Mouse (Mus musculus) spleen, adult 12 weeks (tissue): ENCODE results near the gene Gm42417.
A peak's percentile ranks its signal among the peaks of the same experiment; 100 is the strongest.

Experiments used
- DNase-seq: peaks from one replicate; pipeline ENCODE4 v3.0.0; 2022; ENCODE audit warnings: low spot score

Gene Gm42417

DNA sequence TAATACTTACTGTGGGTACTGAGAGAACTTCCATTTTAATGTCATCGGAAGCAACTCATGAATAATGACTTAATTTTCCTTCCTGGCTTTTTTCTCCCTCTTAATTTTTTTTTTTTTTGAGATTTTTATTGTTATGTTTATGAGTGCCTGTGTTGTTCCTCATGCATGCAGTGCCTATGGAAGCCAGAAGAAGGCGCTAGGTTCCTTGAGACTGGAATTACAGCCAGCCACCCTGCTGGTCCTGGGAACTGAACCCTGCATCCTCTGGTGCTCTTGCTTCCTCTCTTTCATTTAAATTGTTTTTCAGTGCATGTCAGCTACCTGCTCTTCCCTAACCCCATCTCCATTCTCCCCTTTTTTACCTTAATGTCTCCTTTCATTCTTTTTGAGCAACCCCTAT lies 25.5 kb downstream of the Gm42417 start:
- no peak for DNase-seq

DNA sequence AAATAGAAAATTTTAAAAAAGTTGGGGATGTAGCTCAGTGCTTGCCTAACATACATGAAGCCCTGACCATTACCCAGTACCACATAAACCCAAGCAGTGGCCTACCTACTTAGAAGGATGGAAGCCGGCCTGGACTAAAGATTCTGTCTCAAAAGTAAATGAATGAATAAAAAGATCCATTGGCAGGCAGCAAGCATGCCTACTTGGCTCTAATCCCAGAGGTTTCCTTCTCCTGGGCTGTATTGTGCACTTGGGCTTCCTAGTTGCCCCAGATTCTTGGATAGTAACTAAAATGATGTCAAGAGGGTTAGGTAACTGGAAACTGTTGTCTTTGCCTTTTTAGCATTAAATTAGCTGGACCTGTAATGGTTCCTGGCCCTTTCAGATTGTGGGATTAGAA lies 25.9 kb downstream of the Gm42417 start:
- no peak for DNase-seq

DNA sequence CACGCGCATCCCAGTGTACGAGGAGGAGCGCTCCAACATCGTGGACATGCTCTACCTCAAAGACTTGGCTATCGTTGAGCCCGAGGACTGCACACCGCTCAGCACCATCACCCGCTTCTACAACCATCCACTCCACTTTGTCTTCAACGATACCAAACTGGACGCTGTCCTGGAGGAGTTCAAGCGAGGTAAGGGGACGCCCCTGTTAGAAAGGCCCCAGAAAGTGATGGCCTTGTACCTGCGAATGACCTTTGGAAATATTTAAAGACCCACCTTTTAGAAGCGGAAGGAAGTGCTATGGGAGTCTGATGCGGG lies 26.3 kb downstream of the Gm42417 start:
- DNase-seq, result no peak

- DNase-seq, result peak; percentile 23
These were observed 26.9 kb downstream of the Gm42417 start for GRCm38 (mm10) chr1:36512089-36512965.

DNA sequence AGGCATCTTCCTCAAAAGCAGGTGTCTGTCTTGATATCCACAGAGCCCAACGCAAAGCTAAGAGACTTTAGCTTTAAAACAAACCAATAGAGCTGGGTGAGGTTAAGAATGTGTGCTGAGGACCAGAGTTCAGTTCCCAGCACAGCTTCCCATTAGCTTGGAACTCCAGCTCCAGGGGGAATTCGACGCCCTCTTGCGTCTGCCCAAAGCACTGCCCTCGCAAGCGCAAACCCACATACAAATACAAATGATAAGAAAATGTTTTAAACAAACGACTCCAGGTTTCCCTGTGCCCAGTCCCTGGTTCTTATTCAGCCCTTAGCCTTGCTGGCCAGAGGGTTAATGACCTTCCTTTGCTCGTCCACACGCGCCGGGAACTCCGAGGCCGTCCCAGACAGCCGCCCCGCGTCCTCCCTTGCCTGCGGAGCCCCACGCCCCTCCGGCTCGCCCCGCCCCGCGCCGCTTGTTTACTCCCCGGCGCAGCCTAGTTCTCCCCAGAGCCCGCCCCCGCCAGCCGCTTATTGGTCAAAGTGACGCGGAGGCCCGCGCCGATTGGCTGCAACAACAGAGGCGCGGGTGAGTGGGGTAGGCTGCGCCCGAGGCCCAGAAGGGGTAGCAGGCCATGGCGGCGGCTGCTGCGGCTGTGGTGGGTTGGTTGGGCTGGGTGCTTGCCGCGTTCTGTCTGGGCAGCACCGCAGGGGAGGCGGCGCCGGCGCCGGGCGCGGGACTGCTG lies 27.8 kb downstream of the Gm42417 start, which contains the start of gene Cnnm3:
TSS of gene Cnnm3 (plus strand) at position 579 of the 733 bp plus-strand sequence.
- DNase-seq, result peak; percentile 98

- DNase-seq, result no peak
These were observed 31.0 kb downstream of the Gm42417 start for GRCm38 (mm10) chr1:36508238-36508637.

- DNase-seq, result peak; percentile 60
These were observed 38.0 kb downstream of the Gm42417 start for GRCm38 (mm10) chr1:36501261-36501660.

DNA sequence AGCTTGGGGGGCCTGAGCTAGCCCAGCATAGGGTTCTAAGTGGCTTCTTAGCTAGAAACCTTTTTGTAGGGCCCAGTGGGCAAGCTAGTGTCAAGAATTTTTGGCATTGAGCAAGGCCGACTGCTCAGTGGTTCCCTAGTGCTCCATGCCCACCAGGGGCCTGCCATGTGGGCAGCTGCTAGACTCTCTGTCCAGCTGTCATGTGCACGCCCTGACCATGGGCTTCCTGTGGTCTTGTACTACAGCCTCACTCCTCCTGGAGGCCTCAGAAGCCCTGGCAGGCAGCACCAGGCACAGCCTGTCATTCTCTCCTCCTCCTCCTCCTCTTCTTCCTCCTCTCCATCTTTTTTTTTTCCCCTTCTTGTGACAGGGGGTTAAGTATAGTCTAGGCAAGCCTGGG lies 41.9 kb downstream of the Gm42417 start:
- DNase-seq, result no peak

DNA sequence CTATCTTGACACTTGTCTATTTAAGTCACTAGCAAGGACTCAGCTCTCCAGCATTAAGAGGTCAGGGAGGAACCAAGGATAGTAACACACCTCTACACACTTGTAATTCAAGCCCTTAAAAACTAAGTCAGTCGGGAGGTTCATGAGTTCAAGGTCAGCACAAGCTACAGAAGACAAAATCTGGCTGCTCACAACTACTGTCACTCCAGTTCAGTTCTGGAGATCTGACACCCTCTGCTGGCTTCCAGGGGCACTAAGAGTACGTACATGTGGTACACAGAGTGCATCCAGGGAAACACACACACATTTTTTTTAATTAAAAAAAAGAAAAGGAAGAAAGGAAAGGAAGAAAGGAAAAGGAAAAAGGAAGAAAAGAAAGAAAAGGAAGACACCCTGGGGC lies 42.5 kb downstream of the Gm42417 start:
- no peak for DNase-seq

GRCm38 (mm10) chr1:36493299-36493698 lies 45.9 kb downstream of the Gm42417 start:
- DNase-seq, result no peak

DNA sequence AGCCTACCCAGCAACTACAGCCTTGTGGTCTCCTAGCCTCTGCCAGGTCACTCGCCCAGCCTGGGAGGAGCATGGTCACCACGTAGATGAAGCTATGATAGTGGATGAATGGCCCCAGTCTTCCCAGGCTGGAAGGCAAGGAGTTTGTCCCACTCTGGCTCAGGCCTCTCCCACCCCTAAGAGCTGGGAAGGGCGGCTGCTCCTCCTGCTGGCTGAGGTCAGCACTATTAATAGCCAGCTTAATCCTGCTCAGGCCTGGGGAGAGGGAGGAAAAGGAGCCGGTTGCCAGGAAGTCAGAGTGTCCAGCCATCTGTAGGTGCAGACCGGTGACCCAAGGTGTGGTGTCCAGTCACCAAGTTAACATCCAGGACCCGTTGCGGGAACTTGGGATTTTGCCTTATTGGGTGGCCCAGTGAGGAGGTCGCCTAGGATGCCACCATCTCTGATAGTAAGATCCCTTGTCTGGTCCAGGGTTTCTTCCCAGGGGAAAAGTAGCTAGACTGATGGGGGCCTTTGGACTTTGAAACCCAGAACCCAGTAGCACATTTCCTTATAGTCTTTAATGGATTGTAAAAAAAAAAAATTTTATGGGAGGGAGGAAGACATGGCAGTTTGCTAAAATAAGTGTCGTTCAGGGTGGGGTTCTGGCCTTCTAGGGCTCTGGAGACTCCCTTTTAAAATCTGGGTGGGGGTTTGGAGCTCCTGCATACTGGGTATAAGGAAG lies 46.7 kb downstream of the Gm42417 start:
- DNase-seq, result no peak

DNA sequence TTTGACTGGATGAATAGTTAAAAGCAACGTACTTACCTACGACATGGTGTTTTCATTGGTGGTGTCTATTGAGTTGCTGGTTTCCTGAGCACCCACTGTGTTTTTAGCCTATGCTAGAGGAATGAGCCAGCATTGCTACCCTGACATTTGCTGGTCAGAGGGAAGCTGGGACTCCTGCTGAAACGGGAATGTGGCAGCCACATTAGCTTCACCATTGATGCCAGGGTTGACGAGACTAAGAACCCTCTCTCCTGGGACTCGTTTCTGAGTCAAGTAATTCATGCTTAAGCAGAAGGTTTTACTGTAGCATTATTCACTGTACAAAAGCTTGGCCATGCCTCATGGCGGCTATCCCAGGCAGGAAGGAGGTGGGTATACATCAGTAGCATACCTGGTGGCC lies 49.6 kb downstream of the Gm42417 start:
- DNase-seq, result no peak

DNA sequence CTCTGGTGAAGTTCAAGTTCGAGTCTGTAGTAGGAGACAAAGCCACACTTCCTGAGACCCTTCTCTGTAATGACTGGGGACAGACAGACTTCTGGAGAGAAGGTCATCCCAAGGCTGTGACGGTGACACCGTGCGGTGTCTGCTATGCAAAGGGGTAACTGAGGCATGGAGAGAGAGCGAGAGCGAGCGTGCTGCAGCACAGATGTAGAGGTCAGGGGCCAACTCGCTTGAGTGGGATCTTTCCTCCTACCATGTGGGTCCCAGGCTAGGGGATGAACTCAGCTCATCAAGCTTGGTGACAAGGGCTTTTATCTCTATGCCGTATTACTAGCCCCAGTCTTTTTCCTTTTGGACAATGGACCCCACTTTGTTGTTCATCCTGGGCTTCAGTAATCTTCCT lies 52.1 kb downstream of the Gm42417 start:
- no peak for DNase-seq

DNA sequence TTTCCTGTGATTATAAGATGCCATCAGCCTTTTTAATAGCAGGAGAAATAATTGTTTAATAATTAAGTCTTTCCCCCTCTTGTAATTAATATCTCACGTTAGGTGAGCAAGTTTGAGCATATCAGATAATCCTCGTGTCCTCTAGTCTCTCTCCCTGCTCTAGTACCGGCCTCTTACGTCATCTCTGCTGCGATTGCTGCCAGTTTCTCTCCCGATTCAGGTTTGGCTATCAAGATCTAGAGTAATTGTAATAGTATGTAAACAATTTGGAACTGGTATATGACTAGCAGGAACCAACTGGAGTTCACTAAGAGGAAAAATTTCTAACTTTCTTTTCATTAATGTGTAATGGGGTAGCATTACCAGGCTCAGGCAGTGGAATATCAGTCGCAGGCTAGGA lies 54.1 kb downstream of the Gm42417 start:
- no peak for DNase-seq

- no peak for DNase-seq
These were observed 55.4 kb downstream of the Gm42417 start for GRCm38 (mm10) chr1:36483825-36484224.
